Mouse (Mus musculus) olfactory bulb, adult 2 months (tissue): ENCODE results near the gene Zfhx3. TPM values are rescaled to one million over a fixed set of nuclear protein-coding genes. Genes with fewer than 3 reads are reported as not detected.

Experiments
- H3K27ac ChIP-seq: fragments of 200-500 bp; 2 replicates; pipeline ENCODE4 v1.5.1; 2012; ENCODE audit warnings: low read depth, low read length; ENCODE audit not compliant: insufficient read depth
- H3K4me1 ChIP-seq: fragments of 200-500 bp; 2 replicates; pipeline ENCODE4 v1.6.1; 2012; ENCODE audit warnings: low read length; ENCODE audit not compliant: control insufficient read depth, insufficient read depth
- H3K4me3 ChIP-seq: fragments of 200-500 bp; 2 replicates; pipeline ENCODE4 v1.5.1; 2012; ENCODE audit warnings: mild to moderate bottlenecking, low read depth, low read length, moderate library complexity; ENCODE audit not compliant: insufficient read depth
- CTCF ChIP-seq: fragments of 200-500 bp; IDR thresholded peaks from 2 replicates; pipeline ENCODE4 v1.5.1; 2012; ENCODE audit warnings: low read depth, mild to moderate bottlenecking, low read length, moderate library complexity; ENCODE audit not compliant: insufficient read depth
- POLR2A ChIP-seq: fragments of 200-500 bp; IDR thresholded peaks from 2 replicates; pipeline ENCODE4 v1.6.1; 2012; ENCODE audit warnings: mild to moderate bottlenecking, low read depth, low read length, moderate library complexity; ENCODE audit not compliant: insufficient read depth
- WGBS: fragments of 180-500 bp; shearing (Covaris S2); methylation state at CpG from one replicate; pipeline ENCODE4 v1.1.7; 2018; 5-methylcytosine and 5-hydroxymethylcytosine counted together
- polyA plus RNA-seq: library from polyadenylated mRNA; stranded (reverse); fragments of >200 nt; gene quantifications from 2 replicates; pipeline ENCODE4 v1.2.4, GENCODE M21; 2012; ENCODE audit warnings: low replicate concordance; ENCODE audit not compliant: missing spikeins, insufficient read depth, insufficient read length

Zfhx3 gene
- polyA plus RNA-seq, 1 experiment = not detected

DNA sequence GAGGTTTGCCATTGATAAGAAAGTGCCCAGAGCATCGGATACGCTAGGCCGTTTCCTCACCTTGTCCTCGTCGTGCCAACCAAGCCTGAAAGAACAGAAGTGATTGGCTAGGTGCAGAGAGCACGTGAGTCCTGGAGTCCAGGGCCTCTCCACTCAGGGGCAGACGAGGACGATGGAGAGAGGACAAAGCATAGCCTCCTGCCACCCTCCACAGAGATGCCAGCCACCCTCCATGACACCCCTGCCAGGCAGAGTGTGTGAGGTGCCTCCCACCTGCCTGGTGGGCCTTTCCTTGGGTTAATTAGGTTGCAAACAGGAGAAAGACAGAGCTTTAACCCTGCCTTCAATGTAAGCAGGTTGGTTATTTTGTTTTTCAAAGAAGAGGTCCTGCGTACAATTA lies 965.6 kb downstream of the Zfhx3 start:
- WGBS = 91% methylated on average over 9 of the region's 9 CpGs
- TF ChIP-seq CTCF = no peak
- no peak for TF ChIP-seq POLR2A
- H3K27ac ChIP-seq = no peak overlapping the region
- no peaks in the 10 kb centered on the region for H3K4me1 ChIP-seq
- H3K4me3 ChIP-seq = no peak overlapping the region

DNA sequence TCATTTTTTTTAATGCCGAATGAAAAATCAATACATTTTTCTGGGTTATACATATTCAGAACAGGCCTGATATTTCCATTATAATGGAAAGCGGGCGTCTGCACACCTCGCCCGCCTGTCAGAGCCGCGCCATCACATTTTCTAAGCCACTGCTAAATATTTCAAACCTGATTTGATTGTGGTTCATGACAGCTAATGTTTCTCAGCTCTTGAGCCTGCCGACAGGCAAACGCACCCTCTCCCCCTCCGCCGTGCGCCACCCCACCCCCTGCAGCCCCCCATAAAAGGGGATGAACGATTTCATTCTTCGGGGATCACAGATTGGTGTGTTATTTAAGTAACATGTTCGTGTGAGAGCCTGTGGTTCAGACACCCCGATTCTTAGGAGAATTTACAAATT lies 966.1 kb downstream of the Zfhx3 start:
- Histone ChIP-seq H3K4me1 (no peaks in the 10 kb centered on the region), H3K4me3 (no peak overlapping the region), H3K27ac (no peak overlapping the region)
- TF ChIP-seq POLR2A (no peak), CTCF (no peak)
- WGBS = 82% methylated on average over 16 of the region's 16 CpGs

DNA sequence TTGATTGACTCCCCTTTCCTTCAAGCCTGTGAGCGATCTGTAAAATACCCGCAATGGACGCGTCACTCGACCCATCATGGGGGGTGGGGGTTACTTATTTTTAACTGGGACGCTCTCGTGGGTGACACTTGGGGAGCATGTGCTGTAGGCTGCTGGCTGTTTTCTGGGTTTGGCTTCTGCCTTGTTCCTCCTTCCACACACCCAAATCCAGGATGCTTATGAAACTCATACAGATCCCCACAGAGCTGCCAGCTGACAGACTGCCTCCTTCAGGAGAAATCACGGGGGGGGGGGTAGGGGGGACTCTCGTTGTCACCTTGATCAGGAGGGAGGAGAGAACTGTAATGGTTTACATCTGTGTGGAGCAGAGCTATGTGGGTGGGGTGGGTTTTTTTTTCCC lies 966.6 kb downstream of the Zfhx3 start:
- TF ChIP-seq CTCF (no peak), POLR2A (no peak)
- Histone ChIP-seq H3K27ac (no peak overlapping the region), H3K4me3 (no peak overlapping the region), H3K4me1 (no peaks in the 10 kb centered on the region)
- WGBS = 79% methylated on average over 9 of the region's 9 CpGs

DNA sequence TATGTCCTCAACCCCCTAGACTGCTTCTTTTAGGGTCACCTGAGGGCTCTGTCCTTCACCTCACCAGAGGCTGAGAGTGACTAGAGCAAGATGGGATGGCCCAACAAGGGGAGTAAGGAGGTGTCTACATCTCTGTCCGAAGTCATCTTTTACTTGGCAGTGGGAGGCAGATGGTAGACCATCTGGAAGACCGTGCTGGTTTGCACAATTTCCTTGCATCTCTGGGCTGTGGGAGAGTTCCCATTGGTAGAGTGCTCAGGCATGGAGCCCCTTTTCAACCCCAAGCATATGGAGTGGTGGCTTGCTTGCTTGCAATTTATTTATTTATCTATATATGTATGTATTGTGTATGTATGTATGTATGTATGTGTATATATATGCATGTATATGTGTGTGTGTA lies 967.0 kb downstream of the Zfhx3 start:
- no peak overlapping the region for H3K4me3 ChIP-seq
- WGBS = 79% methylated on average over 2 of the region's 2 CpGs
- H3K27ac ChIP-seq = no peak overlapping the region
- TF ChIP-seq CTCF (no peak), POLR2A (no peak)
- H3K4me1 ChIP-seq = no peaks in the 10 kb centered on the region

DNA sequence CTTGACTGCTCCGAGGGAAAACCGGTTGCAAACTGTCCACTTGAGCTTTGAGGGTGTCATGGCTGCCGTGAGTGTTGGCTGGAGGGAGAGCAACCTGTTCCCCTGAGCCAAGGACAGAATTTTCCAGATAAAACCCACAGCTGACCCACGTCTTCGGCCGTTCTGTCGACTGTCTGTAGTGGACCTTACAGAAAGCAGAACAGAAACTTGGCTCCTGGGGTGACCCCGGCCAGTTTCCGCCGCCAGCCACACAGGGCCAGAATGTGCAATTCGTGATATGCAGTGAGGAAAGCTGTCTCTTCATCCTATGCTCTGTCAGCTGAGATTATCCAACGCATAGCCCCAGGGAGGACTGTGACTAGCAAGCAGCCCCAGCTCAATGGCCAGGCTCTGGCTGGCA lies 968.4 kb downstream of the Zfhx3 start:
- H3K4me3 ChIP-seq = no peak overlapping the region
- TF ChIP-seq POLR2A = no peak
- no peak for TF ChIP-seq CTCF
- no peak overlapping the region for H3K27ac ChIP-seq
- 87% methylated on average over 12 of the region's 12 CpGs for WGBS
- H3K4me1 ChIP-seq = peaks cover 3% of the 10 kb centered on the region; the same call in 1 of the 2 replicates

DNA sequence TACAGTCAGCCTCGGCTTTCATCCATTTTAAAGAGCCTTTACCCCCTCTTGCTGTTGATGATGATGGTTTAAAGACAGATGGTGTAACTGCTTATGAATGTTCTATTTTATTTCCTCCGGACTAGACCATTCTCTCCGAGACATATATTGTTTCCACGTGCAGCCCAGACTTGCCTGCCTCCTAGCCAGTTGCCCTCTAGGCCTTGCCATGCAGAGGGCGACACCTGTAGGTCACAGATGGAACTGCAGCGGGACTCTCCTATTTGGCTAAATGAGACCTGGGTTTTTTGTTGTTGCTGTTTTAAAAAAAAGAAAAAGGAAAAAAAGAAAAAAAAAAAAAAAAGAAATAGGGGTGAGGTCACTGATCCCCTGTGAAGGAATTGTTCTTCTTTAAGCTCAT lies 969.1 kb downstream of the Zfhx3 start:
- peak; percentile 76 for TF ChIP-seq CTCF
- no peak for TF ChIP-seq POLR2A
- Histone ChIP-seq H3K4me1 (peaks cover 3% of the 10 kb centered on the region; the same call in 1 of the 2 replicates), H3K27ac (no peak overlapping the region), H3K4me3 (no peak overlapping the region)
- WGBS = 13% methylated on average over 6 of the region's 6 CpGs

DNA sequence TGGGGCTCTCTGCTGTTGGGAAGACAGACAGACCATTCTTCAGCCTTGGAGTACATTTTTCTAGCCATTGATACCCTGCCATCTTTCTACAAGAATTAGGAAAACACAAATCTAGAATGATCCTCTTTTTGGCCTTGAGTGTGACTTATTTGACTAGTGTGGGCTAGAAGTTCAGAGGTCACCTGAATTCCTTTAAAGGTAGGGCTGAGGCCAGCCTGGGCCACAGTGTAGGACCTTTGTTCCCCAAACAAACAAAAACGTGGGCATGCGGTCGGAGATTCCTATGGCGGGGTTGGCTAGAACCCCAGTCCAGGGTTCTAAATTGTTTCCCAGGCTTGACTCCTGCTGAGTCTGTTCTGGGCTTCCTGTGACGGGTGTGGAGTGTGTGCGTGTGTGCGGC lies 970.6 kb downstream of the Zfhx3 start:
- Histone ChIP-seq H3K27ac (no peak overlapping the region), H3K4me3 (no peak overlapping the region), H3K4me1 (peaks cover 3% of the 10 kb centered on the region; the same call in 1 of the 2 replicates)
- WGBS = 96% methylated on average over 7 of the region's 7 CpGs
- TF ChIP-seq CTCF (no peak), POLR2A (no peak)

DNA sequence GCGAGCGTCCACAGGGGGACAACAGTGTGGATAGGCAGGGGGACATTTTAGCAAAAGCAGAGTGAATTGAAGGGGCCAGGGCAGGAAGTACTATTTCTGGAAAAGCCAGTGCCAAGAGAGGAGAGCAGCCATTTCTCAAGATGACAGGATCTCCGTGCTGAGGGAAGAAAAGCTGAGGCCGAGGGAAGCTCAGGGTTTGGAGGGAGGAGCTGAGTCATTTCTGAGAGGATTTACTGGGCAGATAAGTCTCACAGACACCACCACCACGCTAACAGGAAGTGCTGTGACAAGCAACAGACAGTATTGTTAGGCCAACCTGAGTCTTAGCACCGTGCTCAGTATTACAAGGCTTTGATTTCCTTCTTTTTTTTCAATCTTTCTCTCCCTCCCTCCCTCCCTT lies 973.0 kb downstream of the Zfhx3 start:
- Histone ChIP-seq H3K4me1 (peaks cover 3% of the 10 kb centered on the region; the same call in 1 of the 2 replicates), H3K27ac (no peak overlapping the region), H3K4me3 (no peak overlapping the region)
- TF ChIP-seq POLR2A = no peak
- TF ChIP-seq CTCF = no peak
- 70% methylated on average over 6 of the region's 6 CpGs for WGBS

DNA sequence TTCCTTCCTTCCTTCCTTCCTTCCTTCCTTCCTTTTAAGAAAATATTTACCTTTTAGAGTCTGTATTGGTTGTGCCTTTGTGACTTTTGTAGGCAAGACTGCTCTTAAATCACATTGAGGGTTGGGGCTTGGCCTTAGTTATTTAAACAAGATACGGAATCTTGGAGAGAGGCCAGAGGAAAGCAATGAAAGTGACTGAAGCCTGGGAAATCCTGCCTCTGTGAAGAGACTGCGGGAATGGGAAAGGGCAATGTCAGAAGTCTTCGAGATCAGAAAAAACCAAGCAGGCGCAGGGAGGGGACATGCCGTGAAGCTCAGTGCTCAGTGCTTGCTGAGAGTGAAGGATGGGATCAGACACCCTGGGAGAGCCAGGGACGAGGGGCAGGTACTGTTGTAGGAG lies 973.4 kb downstream of the Zfhx3 start:
- H3K27ac ChIP-seq = no peak overlapping the region
- TF ChIP-seq POLR2A (no peak), CTCF (no peak)
- no peak overlapping the region for H3K4me3 ChIP-seq
- 80% methylated on average over 6 of the region's 6 CpGs for WGBS
- peaks cover 3% of the 10 kb centered on the region; the same call in 1 of the 2 replicates for H3K4me1 ChIP-seq

DNA sequence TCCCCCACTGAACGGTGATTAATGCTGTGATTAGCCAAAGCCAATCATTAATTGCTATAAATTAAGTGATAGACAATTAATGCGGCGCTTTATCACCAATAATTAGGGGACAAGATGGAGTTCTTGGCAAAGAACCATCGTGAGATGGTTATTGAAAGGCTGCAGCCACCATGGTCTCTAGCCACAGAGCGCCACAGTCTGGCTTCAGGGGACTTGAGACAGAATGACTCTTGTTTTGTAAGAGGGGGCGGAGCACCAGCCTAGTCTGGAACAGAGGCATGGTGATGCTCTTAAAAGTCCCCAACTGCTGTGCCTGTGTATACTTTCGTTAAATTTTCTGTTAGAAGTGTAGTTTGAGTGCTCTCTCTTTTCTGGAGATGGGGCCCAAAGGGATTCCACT lies 977.7 kb downstream of the Zfhx3 start:
- H3K27ac ChIP-seq = no peak overlapping the region
- no peak overlapping the region for H3K4me3 ChIP-seq
- 55% methylated on average over 7 of the region's 7 CpGs for WGBS
- TF ChIP-seq CTCF (no peak), POLR2A (no peak)
- peaks cover 2% of the 10 kb centered on the region; the same call in 1 of the 2 replicates for H3K4me1 ChIP-seq
